Mouse (Mus musculus): ENCODE data around the gene Rnasek. TPM values are rescaled to one million over a fixed set of nuclear protein-coding genes. Genes with fewer than 3 reads are reported as not detected.
A peak's percentile ranks its signal among the peaks of the same experiment; 100 is the strongest.

The Rnasek gene
- 339 TPM for polyA plus RNA-seq (2012; fragmentation: generic; extraction: Trizol)

DNA sequence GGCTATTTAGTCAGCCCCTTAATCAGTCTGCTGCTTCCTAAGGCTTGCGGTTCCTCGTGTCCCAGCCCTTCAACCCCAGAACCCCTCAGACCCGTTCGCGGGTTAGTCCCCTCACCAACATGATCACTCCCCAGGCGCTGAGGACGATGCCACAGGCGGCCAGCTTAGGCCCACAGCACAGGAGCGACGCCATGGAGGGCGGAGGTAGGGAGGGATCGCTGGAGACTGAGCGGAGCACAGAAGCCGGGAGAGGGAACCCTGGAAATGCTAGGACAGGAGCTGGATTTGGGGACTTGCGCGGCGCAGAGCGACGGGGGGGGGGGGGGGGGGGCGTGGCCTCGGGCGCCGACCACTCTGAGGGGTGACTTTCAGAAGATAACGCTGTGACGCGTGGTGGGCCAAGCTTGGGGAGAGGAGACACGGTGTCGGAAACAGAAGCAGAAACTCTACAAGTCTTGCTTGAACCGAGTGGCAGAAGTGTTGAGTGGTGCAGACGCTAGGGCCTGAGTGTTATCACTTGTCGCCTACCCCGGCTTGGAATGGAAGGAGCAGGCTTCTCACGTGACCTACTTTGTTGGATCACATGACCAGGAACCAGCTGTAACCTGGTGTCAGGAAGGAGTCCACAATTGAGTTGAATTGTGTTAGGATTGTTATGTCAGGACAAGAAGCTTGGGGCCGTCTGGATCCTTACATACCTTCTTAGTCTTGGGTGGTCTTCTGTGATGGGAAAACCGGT is at the start of gene Rnasek, which contains the start of gene Gm21988:
Rnasek (minus strand) TSS at position 302 of the 739 bp plus-strand sequence.
Gm21988 (minus strand) TSS at position 290 of the 739 bp plus-strand sequence.
- H3K79me2 ChIP-seq (ENCODE audit: control insufficient read depth, insufficient read depth), result peaks cover 13% of the 10 kb centered on the region
- TF ChIP-seq POLR2A (IDR thresholded peaks at IDR 0.05; ENCODE audit: insufficient read length, low read depth), result peak; percentile 89
- peak in 2 of 3 experiments; percentile 17 to 23 for TF ChIP-seq MYOD1 (IDR thresholded peaks at IDR 0.05; ENCODE audit: control insufficient read depth in 1 of 3, insufficient read length in 2 of 3, low read depth in 2 of 3)
- TF ChIP-seq TCF3 (IDR thresholded peaks at IDR 0.05; ENCODE audit: insufficient read length, low read depth), result no peak
- TF ChIP-seq CEBPB (IDR thresholded peaks at IDR 0.05; ENCODE audit: insufficient read depth, poor library complexity, severe bottlenecking), result no peak
- TF ChIP-seq MYOG (IDR thresholded peaks at IDR 0.05; ENCODE audit: control insufficient read depth in 1 of 3, insufficient read depth in 1 of 3, insufficient read length in 2 of 3, low read depth in 2 of 3), result peak in 1 of 3 experiments; percentile 28
- TF ChIP-seq USF1 (IDR thresholded peaks at IDR 0.05; ENCODE audit: low read depth), result peak; percentile 100
- TF ChIP-seq POLR2AphosphoS2 (IDR thresholded peaks at IDR 0.05; ENCODE audit: insufficient read length, low read depth), result peak; percentile 70
- H3K4me2 ChIP-seq (ENCODE audit: low read depth), result peak within 1 kb of the TSS; percentile 88
- no peaks in the 10 kb centered on the region for H3K36me3 ChIP-seq (ENCODE audit: control insufficient read depth, insufficient read depth)
- H3ac ChIP-seq (ENCODE audit: control insufficient read depth, insufficient read length), result peak within 1 kb of the TSS; percentile 4
- H3K27me3 ChIP-seq (ENCODE audit: control insufficient read depth, insufficient read depth, insufficient read length), result peaks cover 5% of the 10 kb centered on the region
- H3K4me3 ChIP-seq, result peak within 1 kb of the TSS; percentile 60

DNA sequence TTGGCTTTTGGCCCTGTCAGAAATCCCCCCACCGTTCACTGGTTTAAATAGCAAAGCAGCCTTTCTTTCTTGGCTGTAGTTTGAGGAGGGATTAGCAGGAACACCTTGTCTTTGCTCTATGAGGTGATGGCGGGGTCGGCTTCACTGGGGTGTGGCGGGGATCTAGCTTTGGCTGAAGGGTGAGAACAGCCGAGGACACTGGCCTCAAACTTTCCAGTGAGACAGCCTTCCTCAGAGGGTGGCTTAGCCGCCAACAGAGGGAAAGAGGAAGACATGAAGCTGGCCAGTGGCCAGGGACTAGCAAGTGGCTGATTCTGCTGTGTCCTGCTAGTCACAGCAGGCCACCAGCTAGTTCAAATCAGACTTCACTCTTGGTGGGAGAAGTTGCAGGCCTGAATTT is 49.6 kb upstream of the Rnasek start:
- no peak for TF ChIP-seq POLR2AphosphoS2 (IDR thresholded peaks at IDR 0.05; ENCODE audit: insufficient read length, low read depth)
- no peak for TF ChIP-seq REST (IDR thresholded peaks at IDR 0.05; ENCODE audit: insufficient read depth, insufficient read length)
- TF ChIP-seq USF1 (IDR thresholded peaks at IDR 0.05; ENCODE audit: low read depth), result no peak
- no peak for TF ChIP-seq SRF (IDR thresholded peaks at IDR 0.05; ENCODE audit: control insufficient read depth, insufficient read length, low read depth)
- no peak for TF ChIP-seq MAX (IDR thresholded peaks at IDR 0.05; ENCODE audit: low read depth)
- TF ChIP-seq TCF12 (IDR thresholded peaks at IDR 0.05; ENCODE audit: insufficient read depth, poor library complexity, severe bottlenecking), result no peak
- no peak for TF ChIP-seq MYOD1 (IDR thresholded peaks at IDR 0.05; ENCODE audit: control insufficient read depth in 1 of 3, insufficient read length in 2 of 3, low read depth in 2 of 3)
- TF ChIP-seq E2F4 (IDR thresholded peaks at IDR 0.05; ENCODE audit: insufficient read depth), result no peak
- no peak for TF ChIP-seq TCF3 (IDR thresholded peaks at IDR 0.05; ENCODE audit: insufficient read length, low read depth)
- TF ChIP-seq CEBPB (IDR thresholded peaks at IDR 0.05; ENCODE audit: insufficient read depth, poor library complexity, severe bottlenecking), result no peak
- TF ChIP-seq POLR2A (IDR thresholded peaks at IDR 0.05; ENCODE audit: insufficient read length, low read depth), result no peak
- H3K79me2 ChIP-seq (ENCODE audit: control insufficient read depth, insufficient read depth), result no peaks in the 10 kb centered on the region
- no peak overlapping the region for H3K4me3 ChIP-seq
- H3K4me2 ChIP-seq (ENCODE audit: low read depth), result no peak overlapping the region
- no peaks in the 10 kb centered on the region for H3K36me3 ChIP-seq (ENCODE audit: control insufficient read depth, insufficient read depth)
- no peak overlapping the region for H3ac ChIP-seq (ENCODE audit: control insufficient read depth, insufficient read length)
- H3K27me3 ChIP-seq (ENCODE audit: control insufficient read depth, insufficient read depth, insufficient read length), result no peaks in the 10 kb centered on the region

DNA sequence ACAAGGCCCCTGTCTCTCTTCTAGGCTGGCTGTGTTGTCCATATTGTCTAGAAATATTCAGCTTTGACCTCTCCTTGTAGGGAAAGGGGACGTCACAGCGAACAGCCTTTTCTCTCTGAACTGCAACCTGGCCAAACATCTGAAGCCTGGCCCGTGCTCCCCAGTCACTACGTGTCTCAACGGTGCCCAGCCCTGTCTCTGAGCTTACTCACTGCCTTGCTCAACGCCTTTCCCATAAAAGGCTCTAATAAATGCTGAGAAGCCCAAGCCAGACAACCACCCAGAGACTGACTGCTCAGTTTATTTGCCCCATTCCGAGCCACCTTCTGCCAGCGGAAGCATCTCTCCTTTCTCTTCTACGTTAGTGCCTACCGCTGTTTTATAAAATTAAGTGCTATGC is 48.5 kb upstream of the Rnasek start:
- TF ChIP-seq USF1 (IDR thresholded peaks at IDR 0.05; ENCODE audit: low read depth), result no peak
- TF ChIP-seq TCF12 (IDR thresholded peaks at IDR 0.05; ENCODE audit: insufficient read depth, poor library complexity, severe bottlenecking), result no peak
- TF ChIP-seq POLR2AphosphoS2 (IDR thresholded peaks at IDR 0.05; ENCODE audit: insufficient read length, low read depth), result no peak
- TF ChIP-seq E2F4 (IDR thresholded peaks at IDR 0.05; ENCODE audit: insufficient read depth), result no peak
- TF ChIP-seq REST (IDR thresholded peaks at IDR 0.05; ENCODE audit: insufficient read depth, insufficient read length), result no peak
- no peak for TF ChIP-seq TCF3 (IDR thresholded peaks at IDR 0.05; ENCODE audit: insufficient read length, low read depth)
- TF ChIP-seq POLR2A (IDR thresholded peaks at IDR 0.05; ENCODE audit: insufficient read length, low read depth), result no peak
- TF ChIP-seq CEBPB (IDR thresholded peaks at IDR 0.05; ENCODE audit: insufficient read depth, poor library complexity, severe bottlenecking), result no peak
- no peaks in the 10 kb centered on the region for H3K36me3 ChIP-seq (ENCODE audit: control insufficient read depth, insufficient read depth)
- no peaks in the 10 kb centered on the region for H3K79me2 ChIP-seq (ENCODE audit: control insufficient read depth, insufficient read depth)
- H3K4me3 ChIP-seq, result no peak overlapping the region
- no peak overlapping the region for H3ac ChIP-seq (ENCODE audit: control insufficient read depth, insufficient read length)
- no peaks in the 10 kb centered on the region for H3K27me3 ChIP-seq (ENCODE audit: control insufficient read depth, insufficient read depth, insufficient read length)
- H3K4me2 ChIP-seq (ENCODE audit: low read depth), result no peak overlapping the region

DNA sequence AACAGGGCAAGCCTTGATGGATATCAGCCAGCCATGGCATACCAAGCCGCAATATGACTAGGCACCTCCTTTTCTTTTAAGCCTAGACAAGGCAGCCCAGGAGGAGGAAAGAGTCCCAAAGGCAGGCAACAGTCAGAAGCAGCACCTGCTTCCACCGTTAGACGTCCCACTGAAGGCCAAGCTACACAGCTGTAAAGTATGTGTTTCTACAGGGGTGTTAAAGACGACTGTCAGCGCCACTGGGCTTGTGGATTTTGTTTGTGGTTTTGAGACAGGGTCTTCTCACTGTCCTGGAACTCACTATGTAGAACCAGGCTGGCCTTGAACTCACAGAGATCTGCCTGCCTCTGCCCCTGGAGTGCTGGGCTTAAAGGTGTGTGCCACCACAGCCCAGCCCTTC is 46.0 kb upstream of the Rnasek start:
- Histone ChIP-seq H3ac (ENCODE audit: control insufficient read depth, insufficient read length) (no peak overlapping the region), H3K4me2 (ENCODE audit: low read depth) (no peak overlapping the region), H3K79me2 (ENCODE audit: control insufficient read depth, insufficient read depth) (no peaks in the 10 kb centered on the region), H3K27me3 (ENCODE audit: control insufficient read depth, insufficient read depth, insufficient read length) (no peaks in the 10 kb centered on the region), H3K4me3 (no peak overlapping the region), H3K36me3 (ENCODE audit: control insufficient read depth, insufficient read depth) (no peaks in the 10 kb centered on the region)
- TF ChIP-seq MYOD1 (IDR thresholded peaks at IDR 0.05; ENCODE audit: control insufficient read depth in 1 of 3, insufficient read length in 2 of 3, low read depth in 2 of 3) (peak in 1 of 3 experiments; percentile 36), SRF (IDR thresholded peaks at IDR 0.05; ENCODE audit: control insufficient read depth, insufficient read length, low read depth) (no peak)

DNA sequence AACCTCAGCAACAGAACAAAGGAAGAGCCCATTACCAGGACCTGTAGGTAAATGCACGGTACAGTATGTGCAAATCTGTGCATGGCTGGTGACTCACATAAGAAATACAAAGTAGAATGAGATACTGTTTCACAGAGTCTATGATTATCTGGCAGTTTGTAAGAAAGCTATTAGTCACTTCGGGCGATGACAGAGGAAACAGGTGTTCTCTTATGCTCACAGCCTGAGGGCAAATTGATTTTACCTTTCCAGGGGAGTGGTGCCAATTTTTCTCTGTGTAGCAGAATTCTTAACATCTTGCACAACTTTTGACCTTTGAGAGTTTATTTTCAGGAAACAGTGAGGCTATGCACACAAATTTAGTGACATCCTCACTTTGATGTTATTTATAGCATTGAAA is 45.1 kb upstream of the Rnasek start:
- H3K4me2 ChIP-seq (ENCODE audit: low read depth), result no peak overlapping the region
- no peak overlapping the region for H3ac ChIP-seq (ENCODE audit: control insufficient read depth, insufficient read length)

More for the DNA sequence above, 45.1 kb upstream of the Rnasek start:
- H3K4me3 ChIP-seq, result no peak overlapping the region
- no peaks in the 10 kb centered on the region for H3K36me3 ChIP-seq (ENCODE audit: control insufficient read depth, insufficient read depth)
- H3K79me2 ChIP-seq (ENCODE audit: control insufficient read depth, insufficient read depth), result no peaks in the 10 kb centered on the region
- TF ChIP-seq MYOG (IDR thresholded peaks at IDR 0.05; ENCODE audit: control insufficient read depth in 1 of 3, insufficient read depth in 1 of 3, insufficient read length in 2 of 3, low read depth in 2 of 3) (peak in 1 of 3 experiments; percentile 43), CEBPB (IDR thresholded peaks at IDR 0.05; ENCODE audit: insufficient read depth, poor library complexity, severe bottlenecking) (peak; percentile 67), MYOD1 (IDR thresholded peaks at IDR 0.05; ENCODE audit: control insufficient read depth in 1 of 3, insufficient read length in 2 of 3, low read depth in 2 of 3) (peak; percentile 24 to 90 (median 67)), MAX (IDR thresholded peaks at IDR 0.05; ENCODE audit: low read depth) (no peak), TCF3 (IDR thresholded peaks at IDR 0.05; ENCODE audit: insufficient read length, low read depth) (no peak)
- H3K27me3 ChIP-seq (ENCODE audit: control insufficient read depth, insufficient read depth, insufficient read length), result no peaks in the 10 kb centered on the region
